Mouse (Mus musculus) CD4-positive, CD25-positive, alpha-beta regulatory T cell, adult 4 months (primary cell): ENCODE measurements at regions not wholly inside any gene's neighbourhood (a gene's known extent, or its start where the extent isn't known, plus 50 kb on each side); places are given as distances from the start of the nearest gene placed in this dataset.

Source experiments
- ATAC-seq: one replicate; pipeline ENCODE4 v1.8.0; 2017

GRCm38 (mm10) chr5:119525960-119526359 lies 144.5 kb upstream of the Tbx3 start:
- ATAC-seq = no peak

- ATAC-seq = no peak
These were observed 140.5 kb upstream of the Tbx3 start for GRCm38 (mm10) chr5:119530009-119530408.

DNA sequence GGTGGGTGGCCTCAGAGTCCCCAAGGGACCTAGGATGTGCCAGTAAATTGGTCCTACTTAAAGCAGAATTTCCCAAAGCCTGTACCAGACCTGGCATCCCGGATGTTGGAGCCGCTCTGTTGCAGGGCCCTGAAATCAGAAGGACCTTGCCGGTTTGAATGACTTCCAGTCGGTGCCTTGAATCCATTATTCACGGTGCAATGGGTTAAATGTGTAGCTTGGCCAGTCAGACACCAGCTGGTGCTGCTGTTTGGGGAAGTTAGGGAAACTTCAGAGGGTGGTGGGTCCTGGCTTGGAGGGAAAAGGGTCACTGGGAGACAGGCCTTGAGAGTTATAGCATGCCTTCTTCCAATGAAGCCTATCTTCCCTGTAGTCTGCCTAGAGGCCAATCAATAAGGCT lies 135.5 kb upstream of the Tbx3 start:
- no peak for ATAC-seq

GRCm38 (mm10) chr5:119542836-119543235 lies 127.6 kb upstream of the Tbx3 start:
- ATAC-seq = no peak

- no peak for ATAC-seq
These were observed 126.8 kb upstream of the Tbx3 start for GRCm38 (mm10) chr5:119543716-119544115.

- no peak for ATAC-seq
These were observed 125.8 kb upstream of the Tbx3 start for GRCm38 (mm10) chr5:119544681-119545080.

GRCm38 (mm10) chr5:119547070-119547469 lies 123.4 kb upstream of the Tbx3 start:
- no peak for ATAC-seq

GRCm38 (mm10) chr5:119550916-119551315 lies 119.6 kb upstream of the Tbx3 start:
- ATAC-seq = no peak

DNA sequence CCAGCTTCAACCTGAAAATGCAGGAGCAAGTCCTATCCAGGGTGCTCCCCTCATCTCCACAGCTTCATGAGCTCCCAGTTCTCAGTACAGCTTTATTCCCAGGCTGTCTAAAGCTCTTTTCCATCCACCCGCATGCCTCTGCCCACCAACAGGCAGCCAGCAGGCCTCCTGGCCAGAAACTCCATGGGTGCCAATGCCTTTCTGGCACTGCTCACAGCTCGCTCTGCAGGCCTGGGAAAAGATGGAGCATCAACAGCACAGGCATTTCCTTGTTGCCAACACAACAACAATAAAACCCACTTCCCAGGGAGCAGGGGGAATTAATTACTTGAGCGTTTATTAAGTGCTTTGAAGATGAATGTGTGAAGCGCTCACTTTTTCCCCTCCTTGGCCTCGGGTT lies 117.0 kb upstream of the Tbx3 start:
- no peak for ATAC-seq

DNA sequence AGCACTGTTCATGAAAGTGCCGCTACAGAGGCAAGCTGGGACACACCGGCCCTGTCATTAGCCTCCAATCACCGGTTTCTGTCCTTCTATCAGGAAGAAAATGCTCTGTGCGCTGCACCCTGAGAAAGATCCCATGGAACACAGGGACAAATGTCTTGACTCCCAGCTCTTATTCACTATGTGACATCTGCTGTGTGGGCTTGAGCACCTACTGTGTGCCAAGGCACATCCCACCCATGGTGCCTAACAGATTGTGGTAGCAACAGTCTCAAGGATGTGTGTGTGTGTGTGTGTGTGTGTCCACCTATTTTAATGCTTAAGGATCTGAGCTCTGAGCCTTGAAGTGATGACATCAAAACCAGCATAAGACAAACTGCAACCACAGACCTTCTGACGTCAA lies 113.4 kb upstream of the Tbx3 start:
- no peak for ATAC-seq

GRCm38 (mm10) chr5:119559696-119560095 lies 110.8 kb upstream of the Tbx3 start:
- no peak for ATAC-seq

DNA sequence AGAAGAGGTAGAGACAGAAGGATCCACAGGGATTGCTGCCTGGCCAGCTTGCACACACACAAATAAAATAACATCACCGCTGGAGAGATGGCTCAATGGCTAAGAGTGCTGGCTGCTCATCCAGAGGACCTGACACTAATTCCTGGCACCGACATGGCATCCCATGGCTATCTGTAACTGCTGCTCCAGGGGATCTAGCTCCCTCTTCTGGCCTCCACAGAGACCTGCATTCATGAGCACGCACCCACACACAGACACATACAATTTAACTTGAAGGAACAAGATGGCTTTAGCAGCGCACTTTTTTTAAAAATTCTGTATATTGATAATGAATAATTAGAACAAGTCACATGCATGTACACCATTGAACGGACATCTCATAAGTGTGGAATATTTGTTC lies 110.1 kb upstream of the Tbx3 start:
- no peak for ATAC-seq

DNA sequence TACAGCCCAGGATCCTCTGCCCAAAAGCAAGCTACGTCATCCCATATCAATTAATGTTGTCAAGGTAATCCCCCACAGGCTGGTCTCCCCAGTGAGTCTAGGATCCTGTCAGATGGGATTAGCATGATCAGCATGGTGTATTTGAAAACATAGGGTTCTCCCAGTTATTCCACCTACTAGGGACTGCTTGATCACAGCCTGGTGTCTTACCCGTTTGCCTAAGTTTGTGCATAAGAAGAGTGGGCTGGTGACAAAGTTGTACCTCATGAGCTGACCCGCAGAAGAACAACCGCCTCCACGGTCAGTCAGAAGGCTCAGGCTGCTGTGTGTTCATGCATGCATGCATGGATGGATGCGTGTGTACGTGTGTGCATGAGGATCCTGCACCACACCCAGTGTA lies 108.9 kb upstream of the Tbx3 start:
- no peak for ATAC-seq

GRCm38 (mm10) chr5:119563510-119564351 lies 106.7 kb upstream of the Tbx3 start:
- ATAC-seq = no peak

- no peak for ATAC-seq
These were observed 102.8 kb upstream of the Tbx3 start for GRCm38 (mm10) chr5:119567639-119568038.

DNA sequence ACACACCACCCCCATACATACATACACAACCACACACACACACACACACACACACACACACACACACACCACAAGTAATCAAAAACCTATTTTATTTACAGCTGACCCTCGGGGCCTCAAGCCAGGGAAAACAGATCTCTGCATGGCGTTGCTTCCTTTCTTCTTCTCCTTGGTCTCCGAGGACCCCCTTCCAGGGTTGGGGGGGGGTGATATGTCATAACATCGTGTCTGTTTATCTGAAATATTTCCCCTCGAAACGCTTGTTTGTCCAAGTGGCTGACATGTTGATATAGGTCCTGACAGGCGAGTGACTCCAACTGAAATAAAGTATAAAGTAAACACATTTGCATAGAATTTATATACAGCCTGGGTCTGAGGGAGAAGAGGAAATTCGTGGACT lies 100.4 kb upstream of the Tbx3 start:
- ATAC-seq = no peak

GRCm38 (mm10) chr5:119571644-119572043 lies 98.8 kb upstream of the Tbx3 start:
- no peak for ATAC-seq

DNA sequence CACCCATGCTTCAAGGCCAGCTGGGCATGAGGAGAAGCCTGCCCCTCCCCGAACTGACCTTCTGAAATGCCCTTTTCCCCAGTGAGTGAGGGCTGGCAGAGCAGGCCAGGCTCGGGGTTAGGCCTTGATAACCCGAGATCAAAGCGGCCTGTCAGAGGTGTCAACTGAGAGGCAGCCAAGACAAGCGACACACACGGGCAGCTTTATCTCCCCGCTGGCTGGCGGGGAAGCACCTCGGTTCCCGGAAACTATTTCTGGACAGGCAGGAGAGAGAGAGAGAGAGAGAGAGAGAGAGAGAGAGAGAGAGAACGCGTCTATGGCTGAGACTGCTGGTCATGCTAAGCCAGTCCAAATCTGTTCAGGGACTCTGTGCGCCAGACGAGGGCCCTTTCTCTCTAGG lies 95.3 kb upstream of the Tbx3 start:
- ATAC-seq = no peak

GRCm38 (mm10) chr5:119579288-119579687 lies 91.2 kb upstream of the Tbx3 start:
- ATAC-seq = no peak

GRCm38 (mm10) chr5:119579806-119580205 lies 90.7 kb upstream of the Tbx3 start:
- no peak for ATAC-seq

DNA sequence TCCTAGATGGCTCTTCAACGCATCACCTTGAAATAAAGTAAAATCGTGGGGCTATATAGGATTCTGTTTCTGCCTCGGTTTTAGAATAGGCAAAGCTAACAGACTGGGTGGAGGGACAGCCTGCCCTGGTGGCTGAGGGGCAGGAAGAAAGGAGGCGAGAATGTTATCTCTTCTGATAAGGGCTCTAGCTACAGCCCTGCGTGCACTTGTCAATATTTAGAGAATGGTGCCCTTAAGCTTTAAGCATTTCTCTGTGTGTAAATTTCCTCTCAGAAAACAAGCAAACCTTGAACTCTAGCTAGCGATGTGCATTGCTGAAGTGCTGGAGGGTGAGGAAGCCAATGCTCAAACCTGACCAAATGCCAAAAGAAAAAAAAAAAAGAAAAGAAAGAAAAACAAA lies 90.1 kb upstream of the Tbx3 start:
- no peak for ATAC-seq

DNA sequence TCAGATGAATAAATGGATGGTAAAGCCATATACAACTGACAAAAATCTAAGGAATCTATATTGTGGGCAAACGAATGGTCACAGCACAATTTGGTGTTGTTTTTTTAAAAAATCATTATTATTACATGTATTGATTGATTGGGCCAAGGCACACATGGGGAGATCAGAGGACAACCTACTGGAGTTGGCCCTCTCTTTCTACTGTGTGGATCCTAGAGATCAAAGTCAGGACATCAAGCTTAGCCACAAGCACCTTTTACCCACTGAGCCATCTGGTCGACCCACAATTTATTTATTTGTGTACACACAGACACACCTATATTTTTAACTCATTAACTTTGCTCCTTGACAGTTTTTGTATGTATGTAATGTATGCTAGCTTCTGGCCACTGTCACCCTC lies 89.7 kb upstream of the Tbx3 start:
- ATAC-seq = no peak

DNA sequence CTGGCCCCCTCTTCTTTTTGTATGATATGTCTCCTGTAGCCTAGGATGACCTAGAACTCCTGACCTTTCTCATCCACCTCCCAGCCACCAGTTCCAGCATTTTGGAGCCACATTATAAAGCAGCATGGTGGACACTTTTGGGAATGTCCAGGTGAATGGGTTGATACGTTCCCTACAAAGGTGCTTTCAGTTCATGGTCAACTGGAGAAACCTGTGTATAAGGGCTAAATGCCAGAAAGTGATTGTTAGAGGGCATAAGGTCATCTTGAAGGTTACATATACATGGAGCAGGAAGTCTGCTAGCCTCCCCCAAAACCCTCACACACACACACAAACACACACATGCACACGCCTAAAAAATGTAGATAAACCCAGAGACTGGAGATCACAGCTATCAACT lies 86.1 kb upstream of the Tbx3 start:
- ATAC-seq = no peak

GRCm38 (mm10) chr5:119584914-119585313 lies 85.6 kb upstream of the Tbx3 start:
- ATAC-seq = no peak
